Mouse (Mus musculus) thymus, postnatal 10 days (tissue): ENCODE measurements around the gene Tmem262.
A peak's percentile ranks its signal among the peaks of the same experiment; 100 is the strongest.

Source experiments
- DNase-seq, 2 experiments: peaks; one replicate each; pipeline ENCODE4 v3.0.0; 2021; ENCODE audit warnings: low spot score in 2 of 2

Tmem262 gene

GRCm38 (mm10) chr19:6101186-6101585 is 21.4 kb downstream of the Tmem262 start:
- DNase-seq, result no peak

GRCm38 (mm10) chr19:6102169-6102853 is 22.5 kb downstream of the Tmem262 start:
- no peak for DNase-seq

GRCm38 (mm10) chr19:6104476-6104875 is 24.6 kb downstream of the Tmem262 start:
- DNase-seq, result no peak

- DNase-seq, result no peak
Observed at GRCm38 (mm10) chr19:6105586-6105985, 25.8 kb downstream of the Tmem262 start, which contains the start of gene Naaladl1. Naaladl1 (plus strand) TSS chr19:6105782.

- DNase-seq, result no peak
Observed at GRCm38 (mm10) chr19:6113116-6113515, 33.3 kb downstream of the Tmem262 start.

- no peak for DNase-seq
Observed at GRCm38 (mm10) chr19:6116113-6116850, 36.4 kb downstream of the Tmem262 start.

- DNase-seq, result peak in 1 of 2 experiments; percentile 33
Observed at GRCm38 (mm10) chr19:6117346-6117985, 37.6 kb downstream of the Tmem262 start.

GRCm38 (mm10) chr19:6117986-6118676 is 38.3 kb downstream of the Tmem262 start, which contains the start of gene Sac3d1:
Sac3d1 (minus strand) TSS chr19:6118650.
- peak; percentile 83 for DNase-seq

GRCm38 (mm10) chr19:6118677-6119185 is 38.9 kb downstream of the Tmem262 start:
- DNase-seq, result no peak

GRCm38 (mm10) chr19:6121761-6122160 is 41.9 kb downstream of the Tmem262 start:
- DNase-seq, result no peak

- DNase-seq, result no peak
Observed at GRCm38 (mm10) chr19:6123330-6123729, 43.5 kb downstream of the Tmem262 start.

- DNase-seq, result no peak
Observed at GRCm38 (mm10) chr19:6124898-6125297, 45.1 kb downstream of the Tmem262 start.

GRCm38 (mm10) chr19:6126289-6126688 is 46.5 kb downstream of the Tmem262 start:
- peak; percentile 31 to 69 for DNase-seq

GRCm38 (mm10) chr19:6126789-6127580 is 47.2 kb downstream of the Tmem262 start:
- no peak for DNase-seq

- peak; percentile 95 to 97 for DNase-seq
Observed at GRCm38 (mm10) chr19:6127760-6128341, 48.0 kb downstream of the Tmem262 start, which contains the start of gene Snx15. Snx15 (minus strand) TSS chr19:6128304.
